Mouse (Mus musculus): ENCODE measurements around the gene 5830473C10Rik. TPM values are rescaled to one million over a fixed set of nuclear protein-coding genes. Genes with fewer than 3 reads are reported as not detected.

The 5830473C10Rik gene
- total RNA-seq, 2 experiments from 2014 or later: 0.54 TPM

DNA sequence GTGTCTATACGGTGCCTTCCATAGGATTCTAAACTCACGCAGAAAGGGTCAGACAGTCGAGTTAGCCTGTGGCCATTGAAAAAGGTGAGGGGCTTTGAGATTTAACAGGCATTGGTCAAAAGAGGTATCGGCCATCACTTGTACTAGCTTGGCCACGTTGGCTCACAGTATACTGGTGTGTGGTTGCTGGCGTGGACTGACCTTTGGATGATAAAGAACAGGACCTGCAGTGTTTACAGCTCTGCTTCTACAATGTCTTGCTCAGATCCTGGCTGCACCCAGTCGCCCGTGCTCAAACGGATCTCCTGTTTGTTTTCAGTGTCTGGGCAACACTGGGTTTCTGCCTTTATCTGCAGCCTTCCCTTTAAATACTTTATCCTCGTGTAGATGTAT lies 80.3 kb downstream of the 5830473C10Rik start:
- DNase-seq: no peak
- intact Hi-C loops (cut with DNase I): no loop called here

GRCm38 (mm10) chr5:90645579-90645978 lies 84.7 kb downstream of the 5830473C10Rik start:
- no peak for DNase-seq
- intact Hi-C loops (cut with DNase I): no loop called here

DNA sequence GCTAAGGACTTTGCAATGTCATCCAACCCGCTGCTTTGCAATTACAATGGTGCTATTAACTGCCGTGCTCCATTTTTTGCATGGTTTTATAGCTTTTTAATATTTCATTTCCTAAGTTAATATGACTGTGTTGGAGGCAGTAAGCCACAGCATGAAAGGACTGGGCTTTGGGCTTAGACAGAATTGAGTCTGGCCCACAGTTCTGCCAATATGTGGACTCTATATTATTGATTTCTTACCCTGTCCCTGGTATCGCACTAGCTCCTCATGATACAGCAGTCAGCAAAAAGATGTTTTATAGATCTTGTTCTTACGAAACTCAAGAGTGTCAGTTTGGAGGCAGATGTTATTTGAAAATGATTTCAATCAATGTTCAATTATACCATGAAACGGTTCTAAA lies 85.5 kb downstream of the 5830473C10Rik start:
- no peak for DNase-seq
- intact Hi-C loops (cut with DNase I): no loop called here

Other genes starting within 250 kb of the 5830473C10Rik start
- 100 to 1,000 TPM; 119 to 122 TPM for gene Ankrd17, start 194.5 kb upstream of the 5830473C10Rik start, total RNA-seq (2021)
- gene Gm9958, start 193.9 kb upstream of the 5830473C10Rik start, total RNA-seq (2021): 1 to 10 TPM; 1.6 to 1.9 TPM
- gene Alb, start 100.2 kb upstream of the 5830473C10Rik start, total RNA-seq (2021): 1 to 10 TPM in 1 of 2 experiments, under 1 TPM in 1; 0.46 to 1.6 TPM
- under 1 TPM in 1 of 2 experiments, not detected in 1; 0.44 TPM for gene Afp, start 70.4 kb upstream of the 5830473C10Rik start, total RNA-seq (2021)
- not detected for gene Afm, start 42.2 kb upstream of the 5830473C10Rik start, total RNA-seq (2021)
- gene Rassf6, start 79.5 kb downstream of the 5830473C10Rik start, total RNA-seq (2021): 1 to 10 TPM; 1.4 TPM
- not detected for gene Cxcl5, start 198.3 kb downstream of the 5830473C10Rik start, total RNA-seq (2021)
- under 1 TPM in 1 of 2 experiments, not detected in 1; 0.36 TPM for gene Ppbp, start 207.4 kb downstream of the 5830473C10Rik start, total RNA-seq (2021)
- 10 to 100 TPM in 1 of 2 experiments, 1 to 10 TPM in 1; 9.8 to 11.2 TPM for gene Pf4, start 211.3 kb downstream of the 5830473C10Rik start, total RNA-seq (2021)
- gene Cxcl3, start 225.0 kb downstream of the 5830473C10Rik start, total RNA-seq (2021): not detected
- gene Cxcl15, start 233.4 kb downstream of the 5830473C10Rik start, total RNA-seq (2021): not detected